Comparison of ENCODE assay signal across 10 mouse cellular contexts in the genomic region with DNA sequence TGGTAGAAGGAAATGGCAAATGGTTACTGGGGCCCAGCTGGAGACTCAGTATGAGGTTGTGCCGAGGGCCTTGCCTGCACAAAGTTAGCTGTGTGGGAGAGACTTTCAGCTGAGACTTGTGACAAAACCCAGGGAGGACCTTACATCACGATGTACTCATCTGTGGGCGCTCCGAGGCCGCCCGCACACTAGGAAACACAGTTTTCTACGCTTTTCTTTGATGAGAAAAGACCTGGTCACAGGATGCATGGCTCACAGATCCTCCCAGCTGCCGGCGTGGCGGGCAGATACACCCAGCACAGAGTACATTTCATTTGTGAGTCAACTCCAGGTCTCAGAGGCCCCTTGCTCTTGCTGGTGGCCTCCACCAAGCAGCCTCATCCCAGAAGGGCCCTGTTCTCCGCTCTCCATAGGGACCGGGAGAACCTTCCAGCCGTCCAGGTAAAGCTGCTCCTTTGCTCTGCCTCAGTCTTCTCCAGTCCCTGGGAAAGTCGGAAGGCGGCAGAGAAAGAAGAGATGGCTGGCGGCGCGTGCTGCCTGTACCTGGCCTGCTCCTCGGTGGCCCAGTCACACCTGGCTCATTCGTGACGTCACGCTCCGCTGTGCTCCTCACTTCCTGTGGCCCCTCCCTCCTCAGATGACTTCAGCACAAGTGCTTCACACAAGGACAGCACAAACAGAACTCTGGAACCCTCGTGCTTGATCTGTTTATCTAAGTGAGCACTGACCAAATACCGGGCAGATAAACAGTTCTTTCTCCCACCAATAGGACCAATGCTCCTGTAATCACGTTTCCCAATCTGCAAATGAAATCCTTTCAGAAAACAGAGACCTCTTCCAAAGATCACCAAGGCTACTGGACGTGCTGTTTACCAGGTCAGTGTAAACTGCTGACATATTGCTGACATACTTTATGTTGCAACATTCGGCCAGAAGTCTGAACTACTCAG. TPM values are rescaled to one million over a fixed set of nuclear protein-coding genes. Genes with fewer than 3 reads are reported as not detected.
A peak's percentile ranks its signal among the peaks of the same experiment; 100 is the strongest.
DNase-seq lines count a peak whose midpoint lies in the region; ATAC-seq and TF ChIP-seq lines count a peak whose summit lies in the region.
"Had no signal": no experiment of that assay in that cellular context is flagged by ENCODE, and none has a peak within 500 bp of the region (broad histone marks: within the 10 kb centered on the region; RNA-seq: fewer than 3 reads in every experiment).

No protein-coding gene starts in this region.

- peaks cover 14 to 58% of the 10 kb centered on the region in 2 experiments for H3K4me1 ChIP-seq in CH12.LX (ENCODE audit: control insufficient read depth in 1 of 2, insufficient read depth in 2 of 2)

- no peak for TF ChIP-seq EP300 in CH12.LX (IDR thresholded peaks at IDR 0.05; ENCODE audit: low read length)

- peak overlapping the region; percentile 54 to 57 (median 54) for H3K4me3 ChIP-seq in CH12.LX (replicated peaks in 1 of 3; ENCODE audit: low read depth in 2 of 3, low read length in 2 of 3, poor library complexity in 1 of 3)

- TF ChIP-seq POLR2A in CH12.LX (IDR thresholded peaks at IDR 0.05; ENCODE audit: low read depth, low read length): peak; percentile 34; the same call in 1 of the 2 replicates

- peak overlapping the region; percentile 46; the same call in 1 of the 2 replicates for H3K9ac ChIP-seq in CH12.LX (ENCODE audit: insufficient read depth, low read depth)

- dilution Hi-C loops in CH12.LX (cut with MboI; ENCODE audit: extremely low pct_ligation_motif_present, extremely low pct_unique_long_range_greater_than_20kb, low sequenced_read_pairs): no loop called here

- TF ChIP-seq RAD21 in CH12.LX (IDR thresholded peaks at IDR 0.05; ENCODE audit: low read depth, low read length): no peak

- intact Hi-C loops in heart, postnatal 25 days (cut with DNase I): no loop called here

- peak; percentile 30 for ATAC-seq in megakaryocyte progenitor cell, adult 5-6 weeks (replicated peaks; ENCODE audit: poor library complexity)

- TF ChIP-seq CTCF in CH12.LX (conservative IDR thresholded peaks at IDR 0.05 in 1 of 2, IDR thresholded peaks at IDR 0.05 in 1 of 2; ENCODE audit: low read depth in 2 of 2, low read length in 2 of 2): no peak

- in situ Hi-C loops in CH12.LX (cut with MboI; ENCODE audit: low pct_ligation_motif_present, low pct_unique_long_range_greater_than_20kb, low sequenced_read_pairs): no loop called here

- DNase-seq in A20 (ENCODE audit: low read depth, low spot score): peak; percentile 62
- DNase-seq in CH12.LX (ENCODE audit: extremely low read depth): peak; percentile 89
- DNase-seq in kidney, postnatal 25 days: peak; percentile 40 to 68
- no peak for DNase-seq in ovary, postnatal 10 days (ENCODE audit: low spot score)
- no peak for DNase-seq in testis, postnatal 14 days (ENCODE audit: low spot score)
- DNase-seq in heart, postnatal 25 days (ENCODE audit: low spot score): no peak
- no peak for DNase-seq in right cerebral cortex, postnatal 14 days

- peaks cover 0 to 22% of the 10 kb centered on the region in 2 experiments for H3K36me3 ChIP-seq in CH12.LX (replicated peaks in 1 of 2; ENCODE audit: control insufficient read depth in 1 of 2, insufficient read depth in 1 of 2, low read length in 1 of 2)

- H3K79me2 ChIP-seq in CH12.LX (replicated peaks; ENCODE audit: control insufficient read depth, extremely low read depth, insufficient read depth, poor library complexity, severe bottlenecking): peaks cover 1% of the 10 kb centered on the region; the same call in 1 of the 2 replicates

- H3K9me3 ChIP-seq in CH12.LX (replicated peaks; ENCODE audit: low read length): no peaks in the 10 kb centered on the region

- no peaks in the 10 kb centered on the region for H3K27me3 ChIP-seq in CH12.LX (replicated peaks)

- H3K27ac ChIP-seq in CH12.LX (ENCODE audit: insufficient read depth, low read depth): peak overlapping the region; percentile 31

- H3K4me2 ChIP-seq in CH12.LX (ENCODE audit: insufficient read depth, low read depth, poor library complexity, severe bottlenecking): peak overlapping the region; percentile 79

TF ChIP-seq in CH12.LX, 34 proteins besides CTCF, POLR2A, EP300 and RAD21:
- TF ChIP-seq CHD2 (IDR thresholded peaks at IDR 0.05; ENCODE audit: low read length) (no peak), NRF1 (IDR thresholded peaks at IDR 0.05; ENCODE audit: low read depth, low read length) (no peak), ZNF384 (IDR thresholded peaks at IDR 0.05; ENCODE audit: low read depth, low read length) (no peak), ZKSCAN1 (IDR thresholded peaks at IDR 0.05; ENCODE audit: borderline replicate concordance, low read depth, low read length) (no peak), ZMIZ1 (IDR thresholded peaks at IDR 0.05; ENCODE audit: low read depth, low read length) (no peak), MAZ (IDR thresholded peaks at IDR 0.05; ENCODE audit: low read depth, low read length) (peak; percentile 83; the same call in 1 of the 2 replicates), POLR2AphosphoS2 (IDR thresholded peaks at IDR 0.05; ENCODE audit: low read depth, low read length) (no peak), UBTF (IDR thresholded peaks at IDR 0.05; ENCODE audit: low read depth, low read length) (no peak), TBP (conservative IDR thresholded peaks at IDR 0.05; ENCODE audit: low read depth, low read length) (no peak), USF2 (conservative IDR thresholded peaks at IDR 0.05; ENCODE audit: low read depth, low read length) (no peak), E2F4 (IDR thresholded peaks at IDR 0.05; ENCODE audit: insufficient replicate concordance, low read depth, low read length) (no peak), CHD1 (IDR thresholded peaks at IDR 0.05; ENCODE audit: low read depth, low read length) (no peak), IRF4 (IDR thresholded peaks at IDR 0.05; ENCODE audit: low read depth, low read length) (no peak), MEF2A (IDR thresholded peaks at IDR 0.05; ENCODE audit: borderline replicate concordance, low read depth, low read length) (no peak), TCF12 (IDR thresholded peaks at IDR 0.05; ENCODE audit: low read depth, low read length) (no peak), MAFK (IDR thresholded peaks at IDR 0.05; ENCODE audit: insufficient replicate concordance, low read length) (no peak), KAT2A (IDR thresholded peaks at IDR 0.05; ENCODE audit: insufficient replicate concordance, low read length) (no peak), GABPA (IDR thresholded peaks at IDR 0.05; ENCODE audit: insufficient replicate concordance, low read depth, low read length) (no peak), ETS1 (conservative IDR thresholded peaks at IDR 0.05; ENCODE audit: low read depth, low read length) (no peak), NELFE (IDR thresholded peaks at IDR 0.05; ENCODE audit: low read depth, low read length) (peak; percentile 36; the same call in 1 of the 2 replicates), MXI1 (IDR thresholded peaks at IDR 0.05; ENCODE audit: low read depth, low read length) (no peak), JUN (IDR thresholded peaks at IDR 0.05; ENCODE audit: insufficient read depth, low read depth, low read length) (no peak), ZC3H11A (IDR thresholded peaks at IDR 0.05; ENCODE audit: low read depth, low read length) (no peak), MAX (IDR thresholded peaks at IDR 0.05; ENCODE audit: low read length) (peak; percentile 11; the same call in 1 of the 2 replicates), PAX5 (IDR thresholded peaks at IDR 0.05; ENCODE audit: low read length) (no peak), RCOR1 (conservative IDR thresholded peaks at IDR 0.05; ENCODE audit: low read depth, low read length) (no peak), SMC3 (IDR thresholded peaks at IDR 0.05; ENCODE audit: low read depth, low read length) (no peak), JUND (conservative IDR thresholded peaks at IDR 0.05; ENCODE audit: low read depth, low read length) (no peak), USF1 (IDR thresholded peaks at IDR 0.05; ENCODE audit: low read depth, low read length) (no peak), HCFC1 (IDR thresholded peaks at IDR 0.05; ENCODE audit: low read depth, low read length) (no peak), SIN3A (IDR thresholded peaks at IDR 0.05; ENCODE audit: low read length) (no peak), ELF1 (IDR thresholded peaks at IDR 0.05; ENCODE audit: low read depth, low read length) (peak; percentile 40; the same call in 1 of the 2 replicates), MYC (IDR thresholded peaks at IDR 0.05; ENCODE audit: low read depth, low read length) (0 out of 2 replicates have a peak, but pooled peaks have one; percentile 14), BHLHE40 (IDR thresholded peaks at IDR 0.05; ENCODE audit: low read depth, low read length) (peak; percentile 50)
TF ChIP-seq in CH12.LX: peak in this region for 6.

RNA-seq across cellular contexts. Expression of a gene that starts 55.4 kb away (rescaled TPM):
- total RNA-seq in CH12.LX (2012; rRNA removed) (not detected in 2 replicates), CH12.LX (2014; rRNA removed) (not detected in 2 replicates)
- not detected in 2 replicates for polyA plus RNA-seq in CH12.LX (2012; ENCODE audit: insufficient read length, low read depth)
- not detected in 2 replicates for total RNA-seq in megakaryocyte progenitor cell, adult 5-6 weeks (2015)
- total RNA-seq in megakaryocyte progenitor cell, adult 5-6 weeks (2017): not detected in 2 replicates
- total RNA-seq in heart, postnatal 25 days (2021): not detected
- polyA plus RNA-seq: cortical plate, adult 2 months; large intestine, adult 2 months had no signal

Comparison
In these comparisons a context has a peak if more than half of its experiments do, and no peak if none do; other contexts are left out.
1. DNase-seq: peak in A20 (single experiment), CH12.LX (single experiment) and kidney, postnatal 25 days (2 of 2); none in ovary, postnatal 10 days (single experiment), testis, postnatal 14 days (single experiment), heart, postnatal 25 days (single experiment) and right cerebral cortex, postnatal 14 days (single experiment).